Mouse (Mus musculus) spleen, adult 2 months (tissue): ENCODE measurements around the gene Oxtr.

Experiments used
- CTCF ChIP-seq: fragments of 200-500 bp; IDR thresholded peaks from 2 replicates; pipeline ENCODE4 v1.5.1; 2011; ENCODE audit warnings: mild to moderate bottlenecking, inconsistent platforms; ENCODE audit not compliant: insufficient read depth, insufficient read length, insufficient replicate concordance; ENCODE audit errors: extremely low read depth
- POLR2A ChIP-seq: fragments of 200-500 bp; IDR thresholded peaks from 2 replicates; pipeline ENCODE4 v1.6.1; 2011; ENCODE audit warnings: low read depth, low read length, inconsistent platforms

DNA sequence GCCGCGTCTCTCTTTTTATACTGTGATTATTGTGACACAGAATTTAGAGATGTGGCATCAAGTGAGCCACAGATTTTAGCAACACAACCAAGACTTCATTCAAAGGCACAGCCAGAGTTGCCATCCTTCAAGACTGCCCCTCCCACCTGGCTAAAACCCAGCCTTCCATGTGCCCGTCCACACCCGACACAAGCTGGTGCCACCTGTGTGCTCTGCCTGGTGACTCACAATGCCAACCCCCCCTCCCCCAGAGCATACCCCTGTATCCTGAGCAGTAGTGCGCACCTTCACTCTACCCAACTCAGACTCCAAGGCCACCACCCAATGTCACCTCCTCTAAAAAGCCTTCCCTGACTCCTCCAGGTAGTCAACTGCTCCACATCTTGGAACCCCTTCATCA, 28.3 kb downstream of the Oxtr start:
- TF ChIP-seq POLR2A (no peak), CTCF (no peak)
